Mouse (Mus musculus) layer of hippocampus, postnatal 10 days (tissue): ENCODE data around the gene Rbm7. TPM values are rescaled to one million over a fixed set of nuclear protein-coding genes. Genes with fewer than 3 reads are reported as not detected.
A peak's percentile ranks its signal among the peaks of the same experiment; 100 is the strongest.
"Not testable (repeated sequence)": the region's sequence is repeated elsewhere in the genome, so short reads cannot be mapped to it uniquely, and the experiment has no call there.

Experiments
- DNase-seq, 2 experiments: peaks; one replicate each; pipeline ENCODE4 v3.0.0; 2021; ENCODE audit warnings: low spot score in 2 of 2
- long read RNA-seq: library from polyadenylated mRNA; stranded (forward); transcript quantifications from one replicate; pipeline ENCODE4 v2.0.0, GENCODE M21; 2023
- total RNA-seq, 2 experiments: library from RNA; stranded (reverse); gene quantifications; 2 replicates each; pipeline ENCODE4 v1.2.3; 2021

Rbm7 gene
- 10 to 100 TPM; 37.4 to 39.3 TPM for total RNA-seq
- long read RNA-seq, transcript Rbm7-201 (5 exons, 1,773 nt), result minor isoform, 20 of 67 reads
- long read RNA-seq, transcript Rbm7-204 (6 exons, 1,867 nt), result major isoform, 34 of 67 reads
- long read RNA-seq, partial matches to known transcripts, result 7 of 67 reads
- long read RNA-seq, other reads (novel, unspliced or antisense), result 5 of 67 reads

- peak; percentile 94 to 95 for DNase-seq
Observed at GRCm38 (mm10) chr9:48494817-48495547, at the start of gene Rbm7, which contains the start of gene Gm5617. Gene Rbm7, minus strand, starts transcription at chr9:48495299. Gene Gm5617, plus strand, starts transcription at chr9:48495442.

DNA sequence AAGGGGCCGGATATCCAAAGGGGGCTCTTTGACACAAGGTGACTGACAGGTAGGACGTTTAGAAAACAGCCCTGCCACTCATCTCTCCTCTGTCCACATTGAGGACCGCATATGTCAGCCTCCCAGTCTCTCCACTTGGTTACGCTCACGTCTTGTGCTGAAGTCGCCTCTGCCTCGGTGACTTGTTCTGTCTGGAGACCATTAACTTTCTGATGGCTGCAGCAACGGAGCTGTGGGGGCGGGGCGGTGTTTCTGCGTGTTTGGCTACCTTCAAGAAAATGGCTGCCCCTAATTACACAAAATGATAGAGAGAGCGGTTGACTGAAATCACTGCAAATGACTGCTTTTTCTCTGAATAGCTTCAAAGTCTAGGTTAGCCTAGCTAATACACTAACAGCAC is 43.6 kb upstream of the Rbm7 start:
- peak; percentile 43 to 55 for DNase-seq

- DNase-seq, result peak in 1 of 2 experiments; percentile 17
Observed at GRCm38 (mm10) chr9:48538044-48538645, 43.0 kb upstream of the Rbm7 start.

DNA sequence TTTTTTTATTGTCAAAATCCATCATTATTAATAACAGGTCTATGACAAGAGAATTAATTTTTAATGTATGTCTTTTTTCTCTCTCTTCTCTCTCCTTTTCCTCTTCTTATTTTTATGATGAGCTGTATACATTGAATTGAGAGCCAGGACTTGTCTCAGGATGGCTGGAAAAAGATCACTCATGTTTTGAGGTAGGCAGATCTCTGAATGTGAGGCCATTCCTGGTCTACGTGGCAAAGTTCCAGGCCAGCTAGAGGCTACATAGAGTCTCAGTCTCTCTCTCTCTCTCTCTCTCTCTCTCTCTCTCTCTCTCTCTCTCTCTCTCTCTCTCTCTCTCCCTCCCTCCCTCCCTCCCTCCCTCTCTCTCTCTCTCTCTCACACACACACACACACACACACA is 42.5 kb upstream of the Rbm7 start:
- DNase-seq, result not testable (repeated sequence)

DNA sequence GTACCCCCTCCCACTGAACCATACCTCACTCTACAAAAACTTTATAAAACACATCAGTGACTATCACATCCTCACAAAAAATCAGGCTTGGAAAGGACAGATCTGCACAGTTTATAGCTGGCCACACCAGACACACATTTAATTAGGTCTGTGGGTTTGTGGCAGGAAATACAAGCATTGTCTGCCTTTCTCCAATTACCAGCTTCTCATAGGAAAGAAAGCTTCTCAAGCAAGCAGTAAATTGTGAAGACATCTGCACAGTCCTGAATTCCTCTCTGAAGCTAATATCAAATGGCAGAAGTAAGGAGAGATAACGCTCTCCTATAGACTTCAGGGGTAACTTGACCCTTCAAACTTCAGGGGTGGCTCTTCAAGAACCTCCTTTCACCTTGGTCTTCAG is 41.3 kb upstream of the Rbm7 start:
- DNase-seq, result no peak

DNA sequence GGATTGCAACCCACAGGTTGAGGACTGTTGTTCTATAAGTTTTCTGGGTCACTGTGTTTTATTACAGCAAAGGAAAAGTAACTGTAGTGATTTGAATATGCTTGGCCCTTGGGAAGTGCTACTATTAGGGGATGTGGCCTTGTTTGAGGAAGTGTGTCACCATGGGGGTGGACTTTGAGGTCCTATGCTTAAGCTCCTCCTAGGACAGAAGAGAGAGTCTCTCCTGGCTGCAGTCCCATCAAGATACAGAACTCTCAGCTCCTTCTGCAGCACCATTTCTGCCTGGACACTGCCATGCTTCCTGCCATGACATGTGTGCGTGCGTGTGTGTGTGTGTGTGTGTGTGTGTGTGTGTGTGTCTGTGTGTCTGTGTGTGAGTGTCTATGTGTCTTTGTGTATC is 37.6 kb upstream of the Rbm7 start:
- DNase-seq, result no peak

GRCm38 (mm10) chr9:48532203-48532602 is 37.1 kb upstream of the Rbm7 start:
- DNase-seq, result no peak

DNA sequence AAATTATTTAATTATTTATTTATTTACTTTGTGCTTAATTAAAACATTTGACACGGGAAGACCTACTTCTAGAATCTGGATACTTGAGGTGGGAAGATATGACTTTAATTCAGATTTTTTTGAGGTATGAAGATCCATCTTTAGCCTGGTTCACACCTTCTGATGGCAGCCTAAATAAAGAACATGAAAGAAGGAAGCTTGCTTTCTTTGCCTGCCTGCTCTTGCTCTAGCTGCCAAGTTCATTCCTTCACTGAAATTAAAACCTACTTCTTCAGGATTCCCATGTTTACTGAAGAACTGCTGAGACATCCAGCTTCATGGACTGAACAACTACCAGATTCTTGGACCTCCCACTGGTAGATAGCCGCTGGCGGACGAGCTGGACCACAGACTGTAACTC is 36.2 kb upstream of the Rbm7 start:
- DNase-seq, result no peak

DNA sequence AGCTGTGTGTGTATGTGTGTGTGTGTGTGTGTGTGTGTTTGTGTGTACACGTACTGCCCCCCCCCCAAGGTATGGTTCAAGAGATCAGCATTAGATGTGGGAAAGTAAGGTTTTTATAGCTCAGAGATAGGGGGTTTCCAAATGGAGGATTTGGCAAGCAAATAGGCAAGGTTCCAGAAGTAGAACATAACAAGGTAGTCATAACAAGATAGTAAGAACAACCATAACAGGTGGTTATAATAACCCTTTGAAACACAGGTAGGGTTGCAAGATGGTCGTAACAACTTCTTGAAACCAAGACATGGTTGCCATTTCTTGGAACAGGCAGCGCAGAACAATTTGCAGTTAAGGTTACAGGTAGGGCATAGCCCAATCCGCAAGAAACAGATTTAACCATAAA is 31.4 kb upstream of the Rbm7 start:
- no peak for DNase-seq

GRCm38 (mm10) chr9:48525566-48525965 is 30.5 kb upstream of the Rbm7 start:
- no peak for DNase-seq

DNA sequence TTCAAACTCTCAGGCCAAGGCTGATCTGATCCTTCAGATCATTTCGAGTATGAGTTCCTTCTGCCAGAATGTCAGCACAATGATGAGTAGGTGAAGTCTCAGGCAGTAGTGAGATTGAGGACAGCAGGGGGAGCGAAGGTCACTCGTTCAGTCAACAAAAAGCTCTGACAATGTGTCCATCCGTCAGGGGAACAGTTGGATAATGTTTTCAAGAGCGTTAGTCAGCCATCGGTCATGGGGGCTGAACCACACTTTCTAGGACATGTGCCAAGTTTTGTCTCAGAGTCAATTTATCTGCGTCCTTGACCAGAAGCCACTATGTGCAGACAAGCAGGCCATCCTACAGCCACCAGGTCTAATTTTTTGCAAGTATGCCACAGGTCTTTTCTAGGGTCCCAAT is 25.3 kb upstream of the Rbm7 start:
- DNase-seq, result not testable (repeated sequence)

DNA sequence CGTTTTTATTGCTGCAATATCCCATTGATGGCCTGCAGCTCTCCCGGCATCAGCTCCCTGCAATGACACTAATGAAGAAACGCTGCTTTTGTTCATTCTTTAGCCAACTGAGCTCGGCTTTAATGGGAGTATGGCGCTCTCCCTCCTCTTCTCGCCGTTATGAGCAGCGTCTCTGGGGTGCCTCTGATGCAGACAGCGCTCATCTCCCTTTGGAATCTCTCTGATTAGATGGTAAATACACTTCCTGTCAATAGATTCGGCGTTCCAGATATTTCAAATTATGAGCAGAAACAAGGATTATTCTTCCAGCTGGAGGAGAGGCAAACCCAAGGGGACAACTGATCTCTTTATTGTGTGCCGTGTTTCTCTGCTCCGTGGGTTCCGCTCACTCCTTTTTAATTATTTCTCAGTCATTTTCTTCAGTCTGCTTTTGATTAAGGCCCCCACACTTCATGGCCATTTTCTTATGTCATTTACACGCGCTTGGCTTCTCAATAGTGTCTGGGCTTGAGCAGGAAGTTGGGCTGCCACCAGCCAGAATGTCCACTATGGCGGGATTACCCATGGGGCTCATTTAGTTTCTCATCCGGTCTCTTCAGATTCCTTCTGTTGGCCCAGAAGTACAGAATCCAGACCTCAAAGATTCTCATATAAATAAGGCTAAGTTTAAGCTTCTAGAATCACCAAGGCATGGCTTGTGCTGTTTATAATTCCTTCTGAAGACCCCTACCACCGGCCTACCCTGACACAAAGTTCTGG is 22.5 kb upstream of the Rbm7 start:
- DNase-seq, result peak; percentile 16 to 29

GRCm38 (mm10) chr9:48516615-48517371 is 21.7 kb upstream of the Rbm7 start:
- DNase-seq, result peak; percentile 9 to 13

DNA sequence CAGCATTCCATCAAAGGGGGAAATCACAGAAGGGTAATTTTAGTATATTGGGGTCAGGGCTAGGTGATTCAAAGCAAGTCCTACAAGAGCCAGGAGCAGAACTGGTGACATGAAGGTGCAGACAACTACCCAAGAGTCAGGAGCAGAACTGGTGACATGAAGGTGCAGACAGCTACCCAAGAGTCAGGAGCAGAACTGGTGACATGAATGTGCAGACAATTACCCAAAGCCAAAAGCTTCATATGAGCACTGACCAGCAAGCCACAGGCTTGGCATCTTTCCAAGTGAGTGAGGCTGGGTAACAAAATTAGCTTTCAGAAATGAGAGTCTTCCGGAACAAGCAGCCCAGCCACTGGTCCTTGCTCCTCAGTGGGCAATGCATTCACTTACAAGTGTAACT is 20.2 kb upstream of the Rbm7 start:
- no peak for DNase-seq

DNA sequence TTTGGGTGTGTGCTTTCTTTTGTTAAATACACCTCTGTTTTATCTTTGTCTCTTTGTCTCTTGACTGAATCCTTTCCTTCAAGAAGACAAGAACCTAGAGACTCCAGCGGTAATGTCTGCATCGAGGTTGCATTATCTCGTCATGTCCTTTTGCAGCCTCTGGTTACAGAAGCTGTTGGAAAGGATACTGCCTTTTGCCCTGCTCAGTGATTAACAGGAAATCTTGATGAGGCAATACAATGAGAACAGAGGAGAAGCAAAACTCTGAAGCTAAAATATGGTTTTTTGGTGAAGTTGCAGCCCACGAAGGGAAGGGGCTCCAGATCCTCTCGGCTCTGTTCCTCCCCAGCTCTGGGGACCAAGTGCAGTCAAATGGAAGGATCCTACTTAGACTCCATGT is 15.0 kb upstream of the Rbm7 start:
- no peak for DNase-seq

DNA sequence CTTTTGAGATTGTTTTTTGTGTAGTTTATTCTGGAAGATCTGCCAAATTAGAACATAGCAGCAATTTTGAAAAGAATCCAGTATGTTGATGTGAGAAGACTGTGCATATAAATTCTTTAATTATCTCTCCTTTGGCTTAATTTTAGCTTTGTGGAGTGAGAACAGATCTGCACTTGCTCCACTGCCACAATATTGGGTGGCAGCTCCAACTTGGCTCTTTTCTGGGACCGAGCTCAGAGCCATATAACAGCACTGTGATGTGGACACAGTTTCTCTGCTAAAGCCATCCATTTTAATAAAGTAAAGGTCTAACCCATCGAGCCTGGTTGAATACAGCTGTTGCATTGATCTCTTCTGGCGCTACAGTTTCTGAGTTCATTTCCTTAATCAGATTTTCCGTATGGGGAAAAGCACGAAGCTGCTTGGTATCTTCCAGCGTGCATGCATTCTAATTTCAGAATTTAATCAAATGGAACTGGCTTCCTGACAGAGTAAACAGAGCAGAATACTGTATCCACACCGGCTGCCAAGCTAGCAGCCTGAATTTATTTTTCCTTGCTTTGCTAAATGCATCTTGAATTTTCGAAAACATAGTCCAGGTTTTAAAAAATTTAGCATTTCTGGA is 9.8 kb upstream of the Rbm7 start:
- peak; percentile 10 to 25 for DNase-seq

- DNase-seq, result no peak
Observed at GRCm38 (mm10) chr9:48503001-48503400, 7.9 kb upstream of the Rbm7 start.

DNA sequence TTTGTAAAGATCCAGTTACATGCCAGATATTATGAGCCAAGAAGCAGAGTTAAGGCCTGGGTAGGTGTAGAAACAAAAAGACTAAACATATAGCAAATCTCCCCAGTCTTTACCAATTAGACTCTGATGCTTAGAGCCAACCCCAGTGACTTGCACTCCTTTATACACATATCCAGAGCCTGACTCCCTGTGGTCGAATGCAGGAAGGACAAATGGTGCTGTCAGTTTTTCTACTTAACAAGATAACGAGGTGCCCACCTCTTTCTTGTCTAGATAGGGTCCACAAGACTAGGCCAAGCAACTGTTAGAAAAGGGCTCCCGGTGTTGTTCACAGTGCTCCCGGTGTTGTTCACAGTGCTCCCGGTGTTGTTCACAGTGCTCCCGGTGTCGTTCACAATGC is 6.1 kb upstream of the Rbm7 start:
- DNase-seq, result no peak

DNA sequence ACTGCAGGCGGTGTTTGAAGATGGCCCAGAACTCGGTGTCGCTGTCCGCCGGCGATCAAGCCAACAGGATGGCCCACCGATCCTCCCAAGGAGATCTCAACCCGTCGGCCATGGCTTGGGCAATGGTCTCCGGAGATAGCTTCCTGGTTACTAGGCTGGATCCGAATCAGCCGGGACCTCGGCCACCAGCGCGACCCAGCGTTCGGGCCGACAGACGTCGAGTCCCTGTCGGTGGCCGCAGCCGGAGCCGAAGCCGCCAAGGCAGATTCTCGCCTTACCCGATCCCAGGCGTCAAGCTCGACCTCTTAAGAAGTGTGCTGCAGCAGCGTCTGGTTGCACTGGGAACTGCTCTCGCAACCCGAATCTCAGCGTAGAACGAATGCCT is 441 bp upstream of the Rbm7 start:
- no peak for DNase-seq

- no peak for DNase-seq
Observed at GRCm38 (mm10) chr9:48481214-48482134, 13.6 kb downstream of the Rbm7 start.
